Mouse (Mus musculus): ENCODE data around the gene Haus6.

DNA sequence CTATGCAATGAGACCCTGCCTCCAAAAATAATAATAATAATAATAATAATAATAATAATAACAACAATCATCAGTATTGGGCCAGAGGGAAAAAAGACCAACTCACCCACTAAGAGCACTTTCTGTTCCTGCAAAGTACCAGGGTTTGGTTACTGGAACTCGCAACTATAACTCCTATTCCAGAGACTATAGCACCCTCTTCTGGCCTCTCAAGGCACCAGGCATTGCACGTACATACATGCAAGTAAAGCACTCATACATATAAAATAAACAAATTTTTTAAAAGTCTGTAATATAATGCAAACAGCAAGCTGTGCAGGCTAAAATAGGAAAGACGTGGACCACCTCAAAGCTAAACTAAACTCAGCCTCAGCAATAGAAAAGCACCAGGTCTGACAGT, 23.6 kb downstream of the Haus6 start:
- TF ChIP-seq MAX (IDR thresholded peaks at IDR 0.05; ENCODE audit: low read depth) (no peak), MYOG (IDR thresholded peaks at IDR 0.05; ENCODE audit: control insufficient read depth in 1 of 3, insufficient read depth in 1 of 3, insufficient read length in 2 of 3, low read depth in 2 of 3) (no peak), POLR2A (IDR thresholded peaks at IDR 0.05; ENCODE audit: insufficient read length, low read depth) (no peak), MYOD1 (IDR thresholded peaks at IDR 0.05; ENCODE audit: control insufficient read depth in 1 of 3, insufficient read length in 2 of 3, low read depth in 2 of 3) (no peak), POLR2AphosphoS2 (IDR thresholded peaks at IDR 0.05; ENCODE audit: insufficient read length, low read depth) (no peak), TCF12 (IDR thresholded peaks at IDR 0.05; ENCODE audit: insufficient read depth, poor library complexity, severe bottlenecking) (no peak), E2F4 (IDR thresholded peaks at IDR 0.05; ENCODE audit: insufficient read depth) (no peak)

Measured in myocyte (in vitro differentiated cells).